Mouse (Mus musculus): ENCODE data around the gene Olfr1188.
"Not testable (repeated sequence)": the region's sequence is repeated elsewhere in the genome, so short reads cannot be mapped to it uniquely, and the experiment has no call there.

The Olfr1188 gene

GRCm38 (mm10) chr2:88556635-88557034, at the start of gene Olfr1188:
TSS of gene Olfr1188 (plus strand) at chr2:88556935.
- no peak for DNase-seq

GRCm38 (mm10) chr2:88518251-88518650, 38.5 kb upstream of the Olfr1188 start, which contains the start of gene Olfr1186:
TSS of gene Olfr1186 (plus strand) at chr2:88518551.
- no peak for DNase-seq

- no peak for DNase-seq
These were observed 31.0 kb upstream of the Olfr1188 start for GRCm38 (mm10) chr2:88525720-88526119.

- DNase-seq, result not testable (repeated sequence)
These were observed 16.0 kb downstream of the Olfr1188 start for GRCm38 (mm10) chr2:88572696-88573095.

GRCm38 (mm10) chr2:88586154-88586553, 29.4 kb downstream of the Olfr1188 start, which contains the start of gene Olfr1189:
TSS of gene Olfr1189 (plus strand) at chr2:88586454.
- no peak for DNase-seq
